Mouse (Mus musculus) MEL-GATA-1-ER (cell line): ENCODE measurements around the gene Krt31.

Experiments
- DNase-seq: peaks from one replicate; pipeline ENCODE4 v3.0.0-alpha.2; 2012; ENCODE audit warnings: low read depth; ENCODE audit errors: extremely low read depth

Gene Krt31

DNA sequence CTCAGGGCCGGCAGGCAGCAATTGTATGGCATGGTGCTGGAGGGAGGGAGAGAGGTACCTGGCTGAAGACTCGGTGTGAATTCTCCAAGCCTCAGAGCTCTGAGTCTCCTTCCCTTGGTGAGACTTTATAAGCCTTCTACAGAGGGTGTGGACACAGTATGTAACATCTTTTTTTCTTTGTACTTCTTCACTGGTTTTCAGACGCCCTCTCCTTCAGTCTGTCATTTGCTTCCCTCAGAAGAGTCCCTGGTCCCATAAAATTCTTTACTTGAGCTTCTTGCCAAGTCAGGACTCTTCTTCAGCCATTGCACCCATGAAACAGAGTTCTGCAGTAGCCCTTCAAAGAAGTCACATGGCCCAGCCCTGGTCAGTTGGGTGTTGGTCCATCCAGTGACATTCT, at the start of gene Krt31:
TSS of gene Krt31 (minus strand) at position 101 of the 400 bp plus-strand sequence.
- no peak for DNase-seq

DNA sequence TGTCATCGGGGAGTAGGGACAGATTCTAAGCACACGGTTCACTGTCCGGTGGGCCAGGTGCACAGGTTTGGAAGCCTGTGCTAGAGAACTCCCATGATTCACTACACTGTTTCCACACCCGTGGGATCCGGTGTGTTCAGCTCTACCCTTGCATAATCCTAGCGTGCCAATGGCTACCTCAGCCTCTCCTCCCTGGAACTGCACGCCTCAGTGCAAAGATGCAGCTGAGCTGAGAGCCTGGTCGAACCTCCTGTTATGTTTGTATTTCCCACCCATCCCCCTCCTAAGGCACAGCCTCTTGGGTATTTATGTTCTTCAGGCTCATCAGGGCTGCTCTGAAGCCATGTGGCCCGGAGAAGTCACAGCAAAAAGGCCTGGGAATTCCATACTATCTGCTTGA, 47.5 kb upstream of the Krt31 start:
- no peak for DNase-seq

DNA sequence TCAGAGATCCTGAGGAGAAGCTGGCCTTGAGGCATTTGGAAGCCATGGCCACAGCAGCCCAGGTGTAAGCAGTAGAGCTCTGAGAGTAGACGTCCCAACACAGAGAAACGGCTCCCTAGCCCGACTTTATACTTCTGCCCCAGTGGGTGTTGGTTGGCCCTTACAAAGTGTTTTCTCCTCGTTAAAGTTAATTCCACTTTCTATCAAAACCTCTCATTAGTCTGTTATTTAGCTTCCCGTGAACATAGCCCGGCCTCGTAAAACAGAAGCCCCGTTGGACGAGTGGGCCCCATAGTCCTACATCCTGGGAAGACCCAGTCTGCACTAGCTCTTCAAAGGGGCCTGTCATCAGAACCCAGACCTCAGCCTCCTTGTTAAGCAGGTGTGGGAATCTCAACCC, 45.8 kb upstream of the Krt31 start, which contains the start of gene Krt35:
TSS of gene Krt35 (minus strand) at position 101 of the 400 bp plus-strand sequence.
- no peak for DNase-seq

DNA sequence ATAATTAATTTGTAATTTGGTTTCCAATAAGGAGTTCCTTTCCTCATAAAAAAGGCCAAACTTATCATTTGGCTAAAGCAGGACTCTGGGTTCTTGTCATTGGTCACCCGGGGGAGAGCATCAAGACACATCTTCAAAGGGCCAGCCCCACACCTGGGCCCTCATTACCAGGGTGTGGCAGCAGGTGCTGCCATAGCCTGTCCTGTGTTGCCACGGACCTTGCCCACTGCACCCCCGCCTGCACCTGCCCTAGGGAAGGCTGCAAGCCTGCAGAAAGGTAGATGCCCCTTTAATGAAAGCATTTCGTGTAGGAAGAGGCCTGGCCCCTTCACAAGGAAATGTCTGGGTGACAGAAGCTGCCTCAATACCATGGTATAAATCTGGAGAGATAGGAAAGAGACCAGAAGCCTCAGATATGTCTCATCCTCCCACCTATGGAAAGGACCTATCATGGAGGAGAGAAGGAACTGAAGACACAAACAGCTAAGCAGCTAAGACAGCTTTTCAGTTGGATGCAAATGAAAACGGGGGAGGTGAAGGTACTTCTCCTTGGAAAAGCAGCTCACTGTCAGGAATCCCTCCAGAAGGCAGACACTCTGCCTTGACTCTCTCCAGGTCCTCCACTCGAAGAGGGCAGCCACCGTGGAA, 38.2 kb upstream of the Krt31 start:
- DNase-seq, result no peak

DNA sequence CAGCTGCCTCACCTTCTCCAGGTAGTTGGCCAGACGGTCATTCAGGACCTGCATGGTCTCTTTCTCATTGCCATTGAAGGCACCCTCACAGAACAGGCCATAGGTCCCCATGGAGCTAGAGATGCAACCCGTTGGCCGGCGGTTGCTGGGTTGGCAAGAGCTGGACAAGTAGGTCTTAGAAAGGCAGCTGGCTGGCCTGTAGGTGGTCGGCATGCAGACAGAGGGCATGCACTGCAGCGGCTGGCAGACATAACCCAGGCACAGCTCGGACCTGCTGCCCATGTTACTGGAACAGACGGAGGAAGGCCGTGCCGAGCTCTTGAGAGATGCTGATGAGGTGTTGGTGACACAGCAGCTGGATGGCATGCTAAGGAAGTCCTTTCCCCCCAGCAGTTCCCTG, 37.5 kb upstream of the Krt31 start, which contains the start of gene Krt32:
TSS of gene Krt32 (minus strand) at position 366 of the 400 bp plus-strand sequence.
- no peak for DNase-seq

DNA sequence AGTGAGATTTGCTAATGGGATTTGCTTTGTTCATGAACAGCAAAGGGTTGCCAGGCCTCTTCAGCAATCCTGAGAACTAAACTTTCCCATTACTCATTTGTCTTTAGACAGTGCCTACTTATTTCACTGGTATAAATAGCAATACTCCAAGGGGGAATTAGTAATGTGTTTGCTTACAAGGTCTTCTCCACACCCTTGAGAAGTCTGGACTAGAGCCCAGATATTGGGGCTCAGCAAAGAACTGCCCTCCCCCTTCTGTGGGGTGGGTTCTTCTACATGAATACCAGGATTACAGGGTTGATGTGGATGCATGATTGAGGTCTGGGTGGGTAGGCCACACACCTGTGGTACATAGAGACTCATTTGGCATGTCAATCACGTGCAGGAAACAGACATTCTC, 23.5 kb upstream of the Krt31 start:
- no peak for DNase-seq

- no peak for DNase-seq
Observed at GRCm38 (mm10) chr11:100067293-100068036, 17.1 kb upstream of the Krt31 start.

DNA sequence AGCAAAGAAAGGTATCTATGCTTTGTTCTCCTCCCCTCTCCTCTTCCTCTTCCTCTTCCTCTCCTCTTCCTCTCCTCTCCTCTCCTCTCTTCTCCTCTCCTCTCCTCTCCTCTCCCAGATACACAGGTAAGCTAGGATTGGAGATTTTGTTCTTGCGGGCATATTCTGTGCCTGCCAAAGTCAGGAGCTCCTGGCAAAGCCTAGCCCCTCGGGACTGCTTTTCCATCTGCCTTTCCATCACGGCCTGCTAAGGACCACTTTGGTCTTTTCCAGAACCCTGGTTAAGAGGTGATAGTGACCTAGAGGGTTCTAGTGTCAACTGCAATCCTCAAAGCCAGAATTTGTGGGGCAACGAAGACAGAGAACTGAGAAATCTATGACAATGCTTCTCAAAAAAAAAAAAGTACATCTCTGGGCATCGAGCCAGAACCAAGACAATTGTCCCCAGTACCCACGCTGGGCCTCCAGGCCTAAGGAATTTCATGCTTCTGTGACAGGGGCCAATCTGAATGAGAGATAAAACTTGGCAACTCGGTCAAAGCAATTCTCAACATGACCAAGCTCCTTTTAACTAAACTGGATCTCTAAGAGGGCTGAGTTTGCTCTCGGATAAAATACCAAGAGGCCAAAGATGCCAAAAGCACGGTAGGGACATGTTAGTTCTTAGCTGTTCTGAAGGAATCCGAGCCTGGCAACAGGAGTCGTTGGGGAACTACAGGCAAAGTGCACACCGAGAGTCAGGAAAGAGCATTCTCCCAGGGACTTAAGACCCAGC, 16.1 kb upstream of the Krt31 start:
- no peak for DNase-seq

DNA sequence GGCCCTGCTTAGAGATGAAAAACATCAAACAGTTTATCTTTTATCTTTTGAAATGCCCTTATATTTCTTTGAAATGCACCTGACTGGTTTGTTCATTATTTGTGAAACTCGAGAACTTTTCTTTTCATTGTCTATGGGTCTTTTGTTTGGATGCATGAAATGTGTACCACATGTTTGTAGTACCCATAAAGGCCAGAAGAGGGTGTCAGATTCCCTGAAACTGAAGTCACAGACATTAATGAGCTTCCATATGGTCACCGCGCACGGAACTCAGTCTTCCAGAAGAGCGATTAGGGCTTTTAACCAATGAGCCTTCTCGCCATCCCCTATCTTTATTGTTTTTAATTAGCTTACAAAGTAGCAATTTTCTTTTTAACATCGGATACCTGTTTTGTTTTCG, 8.5 kb upstream of the Krt31 start:
- DNase-seq, result no peak

- no peak for DNase-seq
Observed at GRCm38 (mm10) chr11:100055686-100056655, 5.6 kb upstream of the Krt31 start.

- DNase-seq, result no peak
Observed at GRCm38 (mm10) chr11:100047193-100047592, 3.2 kb downstream of the Krt31 start.

- DNase-seq, result no peak
Observed at GRCm38 (mm10) chr11:100046303-100046866, 4.0 kb downstream of the Krt31 start.

- DNase-seq, result no peak
Observed at GRCm38 (mm10) chr11:100041454-100041853, 8.9 kb downstream of the Krt31 start, which contains the start of gene Krt34. Krt34 (minus strand) TSS chr11:100041554.

- no peak for DNase-seq
Observed at GRCm38 (mm10) chr11:100029768-100030167, 20.6 kb downstream of the Krt31 start, which contains the start of gene Krt33b. Krt33b (minus strand) TSS chr11:100029868.

DNA sequence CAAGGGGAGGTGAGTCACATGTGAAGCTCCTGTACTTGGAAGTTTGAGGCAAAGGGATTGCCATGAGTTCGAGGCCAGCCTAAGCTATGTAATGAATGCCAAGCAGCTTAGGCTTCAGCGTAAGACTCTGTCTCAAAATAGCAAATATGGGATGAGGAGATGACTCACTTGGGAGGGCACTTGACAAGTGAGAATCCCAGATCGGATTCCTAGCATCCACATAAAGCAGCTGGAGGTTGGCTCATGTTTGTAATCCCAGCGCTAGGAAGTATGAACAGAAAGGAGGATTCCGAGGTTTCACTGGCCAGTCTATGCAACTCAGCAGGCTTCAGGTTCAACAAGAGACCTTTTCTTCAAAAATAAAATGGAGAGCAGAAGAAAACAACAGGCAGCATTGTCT, 28.9 kb downstream of the Krt31 start:
- no peak for DNase-seq

GRCm38 (mm10) chr11:100019466-100019865, 30.9 kb downstream of the Krt31 start:
- no peak for DNase-seq

GRCm38 (mm10) chr11:100016112-100016511, 34.2 kb downstream of the Krt31 start, which contains the start of gene Krt33a:
Krt33a (minus strand) TSS chr11:100016212.
- no peak for DNase-seq

DNA sequence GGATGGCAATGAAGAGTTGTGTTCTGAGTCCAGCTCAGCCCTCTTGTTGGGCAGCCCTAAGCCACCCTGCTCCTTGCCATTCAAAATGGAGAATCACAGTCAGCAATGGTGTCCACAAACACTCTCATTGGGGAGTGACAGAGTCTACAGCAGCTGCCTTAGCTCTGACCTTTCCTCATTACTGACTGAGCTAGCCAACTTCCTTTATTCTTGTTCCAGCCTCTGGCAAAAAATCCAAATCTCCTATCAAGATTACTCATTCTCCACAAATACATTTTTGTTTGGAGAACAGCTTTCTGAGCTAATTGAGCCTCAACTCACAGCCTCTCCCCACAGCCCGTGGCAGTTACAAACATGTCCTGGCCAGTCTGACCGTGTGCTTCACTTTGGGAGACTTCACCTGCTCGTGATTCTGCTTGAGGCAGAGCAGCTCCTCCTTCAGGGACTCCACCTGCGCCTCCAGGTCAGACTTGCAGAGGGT, 36.6 kb downstream of the Krt31 start:
- DNase-seq, result no peak

DNA sequence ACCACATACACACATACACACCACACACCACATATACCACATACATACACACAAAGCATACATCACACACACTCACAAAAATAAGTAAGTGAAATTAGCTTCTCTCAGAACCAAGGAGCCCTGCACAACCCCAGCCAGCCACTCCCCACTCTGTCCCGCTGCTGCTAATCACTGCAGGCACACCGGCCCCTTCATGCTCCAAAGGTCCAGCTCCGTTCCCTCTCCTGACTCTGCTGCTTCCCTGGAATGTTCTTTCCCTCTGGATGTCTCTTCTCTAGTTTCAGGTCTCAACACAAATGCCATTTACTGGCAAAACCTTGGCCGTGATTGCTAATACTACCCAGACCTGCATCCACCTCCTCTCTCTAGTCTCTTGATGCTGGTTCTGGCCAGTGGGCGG, 39.7 kb downstream of the Krt31 start:
- no peak for DNase-seq

DNA sequence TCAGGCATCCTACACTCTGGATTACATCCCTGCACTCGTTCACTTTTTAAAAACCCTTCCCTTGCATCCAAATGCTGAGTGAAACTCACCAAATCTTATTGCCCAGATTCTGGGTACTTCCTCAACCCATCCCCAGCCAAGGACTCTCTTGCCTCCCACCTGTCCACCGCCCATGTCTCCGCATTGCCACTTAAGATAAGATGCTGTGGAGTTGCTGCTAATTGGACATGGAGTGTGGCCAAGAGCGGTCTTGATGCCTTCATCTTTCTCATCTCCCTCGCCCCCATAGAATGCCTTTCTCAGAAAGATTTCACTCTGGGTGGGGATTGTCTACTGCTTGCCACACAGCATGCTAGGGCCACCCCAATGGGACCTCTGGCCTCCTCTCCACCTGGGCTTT, 42.0 kb downstream of the Krt31 start:
- DNase-seq, result no peak
